Mouse (Mus musculus) embryonic facial prominence, embryonic 10.5 days (tissue): Measurements from ENCODE around the gene Cuedc2. TPM values are rescaled to one million over a fixed set of nuclear protein-coding genes. Genes with fewer than 3 reads are reported as not detected.
A peak's percentile ranks its signal among the peaks of the same experiment; 100 is the strongest.

Experiments
- DNase-seq: peaks from one replicate; pipeline ENCODE4 v3.0.0-alpha.2; 2017; ENCODE audit warnings: low spot score
- H3K27ac ChIP-seq: fragments of 300-500 bp; sonication (generic); replicated peaks from 2 replicates; pipeline ENCODE4 v1.5.1; 2016; ENCODE audit warnings: mild to moderate bottlenecking
- H3K27me3 ChIP-seq: fragments of 300-500 bp; sonication (generic); replicated peaks from 2 replicates; pipeline ENCODE4 v1.6.1; 2016; ENCODE audit warnings: low read depth, mild to moderate bottlenecking; ENCODE audit not compliant: poor library complexity, severe bottlenecking
- H3K36me3 ChIP-seq: fragments of 300-500 bp; sonication (generic); replicated peaks from 2 replicates; pipeline ENCODE4 v1.6.1; 2016; ENCODE audit warnings: mild to moderate bottlenecking, moderate library complexity
- H3K4me1 ChIP-seq: fragments of 300-500 bp; sonication (generic); 2 replicates; pipeline ENCODE4 v1.6.1; 2016
- H3K4me3 ChIP-seq: fragments of 300-500 bp; sonication (generic); 2 replicates; pipeline ENCODE4 v1.5.1; 2016; ENCODE audit warnings: mild to moderate bottlenecking, moderate library complexity
- H3K9me3 ChIP-seq: fragments of 300-500 bp; sonication (generic); 2 replicates; pipeline ENCODE4 v1.6.1; 2016; ENCODE audit warnings: mild to moderate bottlenecking
- WGBS: fragments of 180-500 bp; shearing (Covaris S2); methylation state at CpG from one replicate; pipeline ENCODE4 v1.1.7; 2016; 5-methylcytosine and 5-hydroxymethylcytosine counted together
- polyA plus RNA-seq: library from polyadenylated mRNA; unstranded; fragments of >200 nt; fragmentation: Nextera tagmentation; extraction: Ambion mirVana; gene quantifications from 2 replicates; pipeline ENCODE4 v1.2.1, GENCODE M21; 2016

Cuedc2 gene
- polyA plus RNA-seq: 204 and 208 TPM in 2 replicates

GRCm38 (mm10) chr19:46338331-46338936 lies at the start of gene Cuedc2:
Gene Cuedc2 (minus strand): TSS chr19:46338702.
- H3K36me3 ChIP-seq: peaks cover 9% of the 10 kb centered on the region; the same call in 1 of the 2 replicates
- peaks cover 27% of the 10 kb centered on the region for H3K4me1 ChIP-seq
- H3K27me3 ChIP-seq: peaks cover 7% of the 10 kb centered on the region; the same call in 1 of the 2 replicates
- WGBS: under 1% methylated on average over 31 of the region's 31 CpGs
- H3K4me3 ChIP-seq: peak within 1 kb of the TSS; percentile 81
- peak within 1 kb of the TSS; percentile 93 for H3K27ac ChIP-seq
- peak; percentile 95 for DNase-seq
- H3K9me3 ChIP-seq: no peaks in the 10 kb centered on the region

- Histone ChIP-seq H3K9me3 (no peaks in the 10 kb centered on the region), H3K36me3 (peaks cover 97% of the 10 kb centered on the region), H3K27me3 (no peaks in the 10 kb centered on the region), H3K27ac (no peak overlapping the region), H3K4me3 (no peak overlapping the region), H3K4me1 (no peaks in the 10 kb centered on the region)
- no peak for DNase-seq
- 92% methylated on average over 9 of the region's 9 CpGs for WGBS
Measured at GRCm38 (mm10) chr19:46382275-46382674, 43.8 kb upstream of the Cuedc2 start.

GRCm38 (mm10) chr19:46375891-46376290 lies 37.4 kb upstream of the Cuedc2 start:
- 52% methylated on average over 4 of the region's 4 CpGs for WGBS
- no peak overlapping the region for H3K4me3 ChIP-seq
- H3K4me1 ChIP-seq: peaks cover 14% of the 10 kb centered on the region
- H3K27me3 ChIP-seq: no peaks in the 10 kb centered on the region
- H3K9me3 ChIP-seq: no peaks in the 10 kb centered on the region
- DNase-seq: no peak
- peaks cover 55% of the 10 kb centered on the region for H3K36me3 ChIP-seq
- H3K27ac ChIP-seq: no peak overlapping the region

GRCm38 (mm10) chr19:46375489-46375888 lies 37.0 kb upstream of the Cuedc2 start:
- Histone ChIP-seq H3K9me3 (no peaks in the 10 kb centered on the region), H3K36me3 (peaks cover 51% of the 10 kb centered on the region), H3K4me1 (peaks cover 14% of the 10 kb centered on the region), H3K4me3 (no peak overlapping the region), H3K27me3 (no peaks in the 10 kb centered on the region), H3K27ac (no peak overlapping the region)
- WGBS: 76% methylated on average over 5 of the region's 5 CpGs
- DNase-seq: no peak

GRCm38 (mm10) chr19:46374477-46375088 lies 36.1 kb upstream of the Cuedc2 start:
- 47% methylated on average over 21 of the region's 21 CpGs for WGBS
- H3K27ac ChIP-seq: peak overlapping the region; percentile 24; the same call in 1 of the 2 replicates
- no peaks in the 10 kb centered on the region for H3K9me3 ChIP-seq
- peaks cover 14% of the 10 kb centered on the region for H3K4me1 ChIP-seq
- H3K36me3 ChIP-seq: peaks cover 41% of the 10 kb centered on the region
- DNase-seq: no peak
- H3K27me3 ChIP-seq: no peaks in the 10 kb centered on the region
- H3K4me3 ChIP-seq: no peak overlapping the region

- H3K9me3 ChIP-seq: no peaks in the 10 kb centered on the region
- no peaks in the 10 kb centered on the region for H3K36me3 ChIP-seq
- 31% methylated on average over 4 of the region's 4 CpGs for WGBS
- H3K4me1 ChIP-seq: peaks cover 2% of the 10 kb centered on the region
- H3K27ac ChIP-seq: no peak overlapping the region
- H3K27me3 ChIP-seq: no peaks in the 10 kb centered on the region
- DNase-seq: peak; percentile 47
- no peak overlapping the region for H3K4me3 ChIP-seq
Measured at GRCm38 (mm10) chr19:46369204-46369603, 30.7 kb upstream of the Cuedc2 start.

GRCm38 (mm10) chr19:46367798-46368590 lies 29.5 kb upstream of the Cuedc2 start:
- Histone ChIP-seq H3K4me3 (no peak overlapping the region), H3K36me3 (no peaks in the 10 kb centered on the region), H3K27ac (no peak overlapping the region), H3K27me3 (no peaks in the 10 kb centered on the region), H3K4me1 (no peaks in the 10 kb centered on the region), H3K9me3 (no peaks in the 10 kb centered on the region)
- WGBS: 87% methylated on average over 23 of the region's 23 CpGs
- DNase-seq: no peak

- H3K4me3 ChIP-seq: no peak overlapping the region
- no peak for DNase-seq
- no peaks in the 10 kb centered on the region for H3K36me3 ChIP-seq
- no peak overlapping the region for H3K27ac ChIP-seq
- 86% methylated on average over 11 of the region's 11 CpGs for WGBS
- peaks cover 1% of the 10 kb centered on the region; the same call in 1 of the 2 replicates for H3K4me1 ChIP-seq
- H3K9me3 ChIP-seq: 0 out of 2 replicates have a peak, but pooled peaks cover 2% of the 10 kb centered on the region
- peaks cover 7% of the 10 kb centered on the region for H3K27me3 ChIP-seq
Measured at GRCm38 (mm10) chr19:46363294-46364009, 24.9 kb upstream of the Cuedc2 start.

- no peak for DNase-seq
- 89% methylated on average over 8 of the region's 8 CpGs for WGBS
- H3K4me3 ChIP-seq: no peak overlapping the region
- H3K4me1 ChIP-seq: peaks cover 14% of the 10 kb centered on the region
- no peak overlapping the region for H3K27ac ChIP-seq
- H3K36me3 ChIP-seq: no peaks in the 10 kb centered on the region
- H3K9me3 ChIP-seq: 0 out of 2 replicates have a peak, but pooled peaks cover 2% of the 10 kb centered on the region
- peaks cover 21% of the 10 kb centered on the region for H3K27me3 ChIP-seq
Measured at GRCm38 (mm10) chr19:46362104-46362503, 23.6 kb upstream of the Cuedc2 start.

GRCm38 (mm10) chr19:46358381-46358780 lies 19.9 kb upstream of the Cuedc2 start:
- Histone ChIP-seq H3K9me3 (0 out of 2 replicates have a peak, but pooled peaks cover 2% of the 10 kb centered on the region), H3K4me1 (peaks cover 23% of the 10 kb centered on the region), H3K27me3 (peaks cover 26% of the 10 kb centered on the region), H3K4me3 (no peak overlapping the region; the same call in 1 of the 2 replicates), H3K36me3 (no peaks in the 10 kb centered on the region), H3K27ac (no peak overlapping the region)
- WGBS: 64% methylated on average over 4 of the region's 4 CpGs
- DNase-seq: no peak

GRCm38 (mm10) chr19:46357344-46358280 lies 19.1 kb upstream of the Cuedc2 start:
- 19% methylated on average over 25 of the region's 25 CpGs for WGBS

More at GRCm38 (mm10) chr19:46357344-46358280, 19.1 kb upstream of the Cuedc2 start:
- H3K27ac ChIP-seq: peak overlapping the region; percentile 81
- no peaks in the 10 kb centered on the region for H3K36me3 ChIP-seq
- DNase-seq: no peak
- H3K9me3 ChIP-seq: 0 out of 2 replicates have a peak, but pooled peaks cover 2% of the 10 kb centered on the region
- peaks cover 31% of the 10 kb centered on the region for H3K27me3 ChIP-seq
- H3K4me3 ChIP-seq: peak overlapping the region; percentile 68
- H3K4me1 ChIP-seq: peaks cover 23% of the 10 kb centered on the region
